Mouse (Mus musculus) intestine, postnatal 0 days (tissue): ENCODE measurements around the gene Gm8257. TPM values are rescaled to one million over a fixed set of nuclear protein-coding genes. Genes with fewer than 3 reads are reported as not detected.
"Not testable (repeated sequence)": the region's sequence is repeated elsewhere in the genome, so short reads cannot be mapped to it uniquely, and the experiment has no call there.

Experiments used
- ATAC-seq: fragments of 200-750 bp; cut with Nextera tagmentation; 2 replicates; pipeline ENCODE4 v1.8.0; 2017; ENCODE audit warnings: mild to moderate bottlenecking, moderate TSS enrichment, moderate library complexity
- H3K27ac ChIP-seq: fragments of 300-500 bp; sonication (generic); 2 replicates; pipeline ENCODE4 v1.5.1; 2014; ENCODE audit warnings: mild to moderate bottlenecking, low read depth, low read length, moderate library complexity
- H3K27me3 ChIP-seq: fragments of 300-500 bp; sonication (generic); replicated peaks from 2 replicates; pipeline ENCODE4 v1.6.1; 2014; ENCODE audit warnings: low read length, mixed read lengths; ENCODE audit not compliant: control insufficient read depth, insufficient read depth
- H3K36me3 ChIP-seq: fragments of 300-500 bp; sonication (generic); 2 replicates; pipeline ENCODE4 v1.6.1; 2014; ENCODE audit warnings: mild to moderate bottlenecking, moderate library complexity; ENCODE audit not compliant: control insufficient read depth, insufficient read depth
- H3K4me1 ChIP-seq: fragments of 300-500 bp; sonication (generic); replicated peaks from 2 replicates; pipeline ENCODE4 v1.6.1; 2014; ENCODE audit warnings: antibody characterized with exemption, low read length, mixed read lengths; ENCODE audit not compliant: control insufficient read depth, insufficient read depth
- H3K4me2 ChIP-seq: fragments of 300-500 bp; sonication (generic); replicated peaks from 2 replicates; pipeline ENCODE4 v1.6.1; 2014; ENCODE audit warnings: low read depth, mild to moderate bottlenecking, moderate library complexity
- H3K4me3 ChIP-seq: fragments of 300-500 bp; sonication (generic); 2 replicates; pipeline ENCODE4 v1.5.1; 2014; ENCODE audit warnings: low read depth, low read length
- H3K9ac ChIP-seq: fragments of 300-500 bp; sonication (generic); 2 replicates; pipeline ENCODE4 v1.6.1; 2014; ENCODE audit warnings: mild to moderate bottlenecking, low read depth, low read length
- H3K9me3 ChIP-seq: fragments of 300-500 bp; sonication (generic); 2 replicates; pipeline ENCODE4 v1.6.1; 2016; ENCODE audit warnings: mixed run types; ENCODE audit not compliant: control insufficient read depth
- CTCF ChIP-seq: sonication (generic); IDR thresholded peaks from 2 replicates; pipeline ENCODE4 v1.5.1; 2016; ENCODE audit warnings: low read depth, mild to moderate bottlenecking, control low read depth, antibody characterized with exemption, moderate library complexity
- WGBS: fragments of 180-500 bp; shearing (Covaris S2); extraction: QIAGEN DNeasy Blood & Tissue Kit; methylation state at CpG from one replicate; pipeline ENCODE4 v1.1.7; 2014; 5-methylcytosine and 5-hydroxymethylcytosine counted together
- polyA plus RNA-seq: library from polyadenylated mRNA; unstranded; fragments of >200 nt; fragmentation: Nextera tagmentation; extraction: Ambion mirVana; gene quantifications from 2 replicates; pipeline ENCODE4 v1.2.1, GENCODE M21; 2015

Gm8257 gene
- not detected in 2 replicates for polyA plus RNA-seq

DNA sequence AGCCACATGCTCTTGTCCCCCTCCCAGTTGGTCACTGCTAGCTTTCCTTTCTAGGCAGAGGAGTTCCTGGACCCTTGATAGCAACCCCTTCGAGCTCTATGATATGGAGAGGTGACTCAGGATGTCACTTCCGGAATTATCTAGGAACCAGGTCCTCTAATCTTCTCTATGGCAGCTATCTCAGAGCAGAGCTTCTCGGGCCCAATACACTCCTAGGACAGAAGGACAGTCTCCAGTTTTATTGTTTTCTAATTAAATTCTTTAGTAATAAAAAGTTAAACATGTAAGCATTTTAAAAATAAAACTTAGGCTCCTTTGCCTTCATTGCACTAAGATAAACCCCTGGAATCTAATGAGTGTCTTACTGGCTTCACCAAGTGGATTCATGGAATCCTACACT is at the start of gene Gm8257:
TSS of gene Gm8257 (minus strand) at position 101 of the 400 bp plus-strand sequence.
- not testable (repeated sequence) for H3K27me3 ChIP-seq, H3K4me2 ChIP-seq, ATAC-seq, H3K9me3 ChIP-seq, H3K4me3 ChIP-seq, H3K27ac ChIP-seq, H3K36me3 ChIP-seq, H3K4me1 ChIP-seq, H3K9ac ChIP-seq
- 86% methylated on average over 3 of the region's 3 CpGs for WGBS

DNA sequence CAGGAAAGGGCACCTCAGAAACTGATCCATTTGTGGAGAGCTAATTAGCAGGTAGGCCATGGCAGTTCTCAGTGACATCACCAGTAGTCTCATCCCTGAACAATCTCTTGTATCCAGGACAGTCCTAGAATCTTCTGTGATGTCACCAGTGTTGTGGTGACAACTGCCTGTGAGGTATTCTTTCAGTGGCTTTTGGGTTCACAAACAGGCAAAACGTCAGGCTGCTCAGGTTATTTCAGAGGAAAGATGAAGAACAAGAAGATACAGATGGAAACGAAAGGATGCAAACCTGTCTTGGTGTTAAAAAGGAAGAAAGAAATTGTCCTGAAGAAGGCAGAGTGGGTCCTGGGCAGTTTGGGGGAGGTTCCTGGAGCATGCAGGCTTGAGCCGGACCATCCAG is 44.0 kb upstream of the Gm8257 start, which contains the start of gene Gm8267:
TSS of gene Gm8267 (minus strand) at position 101 of the 400 bp plus-strand sequence.
- Histone ChIP-seq H3K9me3 (no peaks in the 10 kb centered on the region), H3K4me3 (no peak within 1 kb of the TSS), H3K27me3 (no peaks in the 10 kb centered on the region), H3K4me2 (no peak within 1 kb of the TSS), H3K27ac (no peak within 1 kb of the TSS), H3K36me3 (no peaks in the 10 kb centered on the region), H3K9ac (no peak within 1 kb of the TSS), H3K4me1 (no peaks in the 10 kb centered on the region)
- no peak for TF ChIP-seq CTCF
- ATAC-seq, result no peak
- 84% methylated on average over 3 of the region's 3 CpGs for WGBS

DNA sequence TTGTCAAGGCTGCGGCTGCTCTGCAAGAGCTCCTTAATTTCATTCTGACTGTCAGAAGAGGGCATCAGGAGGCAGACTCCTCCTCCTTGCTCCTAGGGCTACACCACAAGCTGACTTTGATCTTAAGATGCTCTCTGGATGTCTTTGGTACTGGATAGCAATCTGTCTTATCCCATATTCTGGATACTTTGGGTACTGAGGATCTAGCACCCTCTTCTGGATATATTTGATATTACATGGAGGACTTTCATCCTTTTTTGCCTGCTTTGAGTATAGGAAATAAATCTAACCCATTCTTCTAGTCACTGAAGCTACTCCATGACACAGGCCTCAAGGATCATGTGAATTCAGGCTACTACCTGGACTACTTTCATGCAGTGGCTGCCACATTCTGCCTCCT is 36.5 kb upstream of the Gm8257 start:
- ATAC-seq, H3K4me1 ChIP-seq, H3K27me3 ChIP-seq, H3K27ac ChIP-seq, H3K36me3 ChIP-seq, H3K4me2 ChIP-seq, H3K9me3 ChIP-seq, H3K4me3 ChIP-seq, H3K9ac ChIP-seq: not testable (repeated sequence)
- TF ChIP-seq CTCF, result peak; percentile 52
- WGBS, result 55% methylated on average over 1 of the region's 1 CpGs

DNA sequence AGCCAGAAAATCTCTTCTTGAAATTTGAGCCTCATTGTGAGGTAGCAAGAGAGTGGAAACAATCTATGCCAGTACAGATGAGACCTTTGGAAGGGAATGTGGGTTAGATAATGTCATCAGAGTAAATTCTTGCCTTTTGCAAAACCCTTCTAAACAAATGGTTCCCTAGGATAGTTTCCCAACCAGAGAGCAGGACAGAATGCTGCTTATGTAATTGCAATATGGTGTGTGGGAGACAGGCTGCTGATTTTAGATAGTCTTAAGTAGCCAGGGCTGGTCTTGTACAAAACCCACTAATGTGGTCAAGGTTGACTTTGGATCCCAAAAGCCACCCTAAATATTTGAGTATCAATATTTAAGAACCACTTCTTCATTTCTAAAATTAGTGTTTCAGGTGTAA is 24.5 kb upstream of the Gm8257 start:
- H3K36me3 ChIP-seq, H3K4me3 ChIP-seq, H3K9ac ChIP-seq: not testable (repeated sequence)

DNA sequence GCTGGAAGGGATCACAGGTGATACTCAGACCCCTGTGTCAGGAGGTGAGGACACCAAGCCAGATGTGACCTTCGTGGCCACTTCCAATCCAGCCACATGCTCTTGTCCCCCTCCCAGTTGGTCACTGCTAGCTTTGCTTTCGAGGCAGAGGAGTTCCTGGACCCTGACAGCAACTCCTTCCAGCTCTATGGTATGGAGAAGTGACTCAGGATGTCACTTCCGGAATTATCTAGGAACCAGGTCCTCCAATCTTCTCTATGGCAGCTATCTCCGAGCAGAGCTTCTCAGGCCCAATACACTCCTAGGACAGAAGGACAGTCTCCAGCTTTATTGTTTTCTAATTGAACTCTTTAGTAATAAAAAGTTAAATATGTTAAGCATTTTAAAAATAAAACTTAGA is 78.5 kb downstream of the Gm8257 start, which contains the start of gene Gm5624:
TSS of gene Gm5624 (minus strand) at position 202 of the 400 bp plus-strand sequence.
- H3K4me1 ChIP-seq, H3K4me3 ChIP-seq, ATAC-seq, H3K9ac ChIP-seq, H3K27ac ChIP-seq, H3K36me3 ChIP-seq, H3K9me3 ChIP-seq, H3K27me3 ChIP-seq, H3K4me2 ChIP-seq: not testable (repeated sequence)
- 77% methylated on average over 4 of the region's 4 CpGs for WGBS

More for the DNA sequence above, 24.5 kb upstream of the Gm8257 start:
- ATAC-seq, H3K4me2 ChIP-seq, H3K27ac ChIP-seq, H3K4me1 ChIP-seq, H3K27me3 ChIP-seq, H3K9me3 ChIP-seq: not testable (repeated sequence)

Other genes starting within 250 kb of the Gm8257 start
- gene BC061237, start 214.0 kb downstream of the Gm8257 start, polyA plus RNA-seq, result 0.26 TPM in 1 of 2 replicates, not detected in the other
- gene Gm17093, start 188.2 kb downstream of the Gm8257 start, polyA plus RNA-seq, result not detected in 2 replicates
- not detected in 2 replicates for gene Gm8247, start 123.3 kb downstream of the Gm8257 start, polyA plus RNA-seq
- gene Gm5624, start 78.5 kb downstream of the Gm8257 start, polyA plus RNA-seq, result not detected in 2 replicates
- gene Gm8267, start 43.9 kb upstream of the Gm8257 start, polyA plus RNA-seq, result not detected in 2 replicates
- gene Ptgdr, start 152.9 kb upstream of the Gm8257 start, polyA plus RNA-seq, result 0.75 and 0.93 TPM in 2 replicates